Mouse (Mus musculus) CD4-positive, CD25-positive, alpha-beta regulatory T cell, adult 9 weeks (primary cell): Measurements from ENCODE around the gene Kcnv2. TPM values are rescaled to one million over a fixed set of nuclear protein-coding genes. Genes with fewer than 3 reads are reported as not detected.

Experiments used
- polyA plus RNA-seq: library from polyadenylated mRNA; unstranded; fragments of 100-300 nt; shearing (Covaris generic); gene quantifications from one replicate; pipeline ENCODE4 v1.2.1, GENCODE M21; 2017

Kcnv2 gene
- polyA plus RNA-seq, result not detected

GRCm38 (mm10) chr19:27322281-27322680 is at the start of gene Kcnv2:
Gene Kcnv2, plus strand, starts transcription at chr19:27322588.

Other genes with a start within 250 kb of the Kcnv2 start
- gene Vldlr, start 106.1 kb upstream of the Kcnv2 start, polyA plus RNA-seq, result not detected
- 90.8 TPM for gene Pum3, start 107.2 kb downstream of the Kcnv2 start, polyA plus RNA-seq